Mouse (Mus musculus) gastrocnemius, postnatal 4 days (tissue): Measurements from ENCODE around the gene Galnt18. TPM values are rescaled to one million over a fixed set of nuclear protein-coding genes. Genes with fewer than 3 reads are reported as not detected.

Source experiments
- DNase-seq, 2 experiments: peaks; one replicate each; pipeline ENCODE4 v3.0.0; 2021 to 2022; ENCODE audit warnings: low spot score in 2 of 2, mixed read lengths in 2 of 2
- microRNA-seq: library from miRNA; unstranded; fragments of <30 nt; microRNA quantifications from one replicate; pipeline ENCODE4 v1.2.0, GENCODE M21; 2021
- total RNA-seq, 2 experiments: library from RNA; stranded (reverse); gene quantifications; 2 replicates each; pipeline ENCODE4 v1.2.3; 2021

Gene Galnt18
- total RNA-seq, 2 experiments from 2014 or later, result 15.3 to 16.8 TPM

- no peak for DNase-seq
Measured at GRCm38 (mm10) chr7:111486811-111487333, 292.9 kb downstream of the Galnt18 start.

GRCm38 (mm10) chr7:111483896-111484295 lies 295.9 kb downstream of the Galnt18 start:
- DNase-seq, result no peak

GRCm38 (mm10) chr7:111483321-111483720 lies 296.5 kb downstream of the Galnt18 start:
- no peak for DNase-seq

- no peak for DNase-seq
Measured at GRCm38 (mm10) chr7:111467715-111468114, 312.1 kb downstream of the Galnt18 start.

GRCm38 (mm10) chr7:111466720-111467119 lies 313.1 kb downstream of the Galnt18 start:
- DNase-seq, result no peak

GRCm38 (mm10) chr7:111466121-111466520 lies 313.7 kb downstream of the Galnt18 start:
- no peak for DNase-seq

- DNase-seq, result no peak
Measured at GRCm38 (mm10) chr7:111459716-111460115, 320.1 kb downstream of the Galnt18 start.

GRCm38 (mm10) chr7:111456007-111456406 lies 323.8 kb downstream of the Galnt18 start:
- DNase-seq, result no peak

DNA sequence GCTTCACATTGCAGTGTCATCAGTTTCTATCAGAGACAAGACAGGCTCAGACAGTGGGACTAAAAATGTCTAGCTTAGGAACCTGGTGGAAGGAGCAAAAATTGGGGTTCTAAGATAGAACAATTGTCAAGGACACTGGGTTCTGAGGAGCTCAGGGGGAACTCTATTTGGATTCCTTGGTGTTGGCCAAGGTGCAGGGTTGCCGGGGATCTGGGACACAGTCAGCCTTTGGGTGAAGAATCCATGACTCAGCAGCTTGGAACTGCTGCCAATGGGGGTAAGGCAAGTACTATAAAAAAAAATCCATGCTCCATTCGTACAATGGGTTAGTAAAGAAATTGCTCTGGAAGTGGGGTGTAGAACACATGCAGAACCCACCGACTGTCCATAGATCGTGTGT lies 324.2 kb downstream of the Galnt18 start:
- DNase-seq, result no peak

DNA sequence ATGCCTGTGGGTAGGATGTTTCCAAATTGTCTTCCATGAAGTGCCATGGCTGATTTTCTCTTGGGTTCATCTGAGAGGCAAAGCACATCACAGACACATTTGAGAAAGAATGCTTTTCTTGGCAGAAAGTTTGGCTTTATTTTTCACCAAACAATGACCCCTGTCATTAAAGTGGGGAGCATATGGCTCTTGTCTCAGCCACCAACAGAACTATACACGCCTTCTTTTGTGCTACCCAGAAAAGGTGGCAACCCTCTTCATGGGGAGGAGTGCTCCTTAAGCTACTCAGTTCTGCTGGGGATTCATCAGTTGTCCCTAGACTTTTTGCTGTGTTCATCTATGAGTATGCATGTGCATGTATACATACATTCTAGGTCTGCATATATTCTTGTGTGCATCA lies 327.8 kb downstream of the Galnt18 start:
- no peak for DNase-seq

GRCm38 (mm10) chr7:111450286-111451095 lies 329.3 kb downstream of the Galnt18 start:
- no peak for DNase-seq

DNA sequence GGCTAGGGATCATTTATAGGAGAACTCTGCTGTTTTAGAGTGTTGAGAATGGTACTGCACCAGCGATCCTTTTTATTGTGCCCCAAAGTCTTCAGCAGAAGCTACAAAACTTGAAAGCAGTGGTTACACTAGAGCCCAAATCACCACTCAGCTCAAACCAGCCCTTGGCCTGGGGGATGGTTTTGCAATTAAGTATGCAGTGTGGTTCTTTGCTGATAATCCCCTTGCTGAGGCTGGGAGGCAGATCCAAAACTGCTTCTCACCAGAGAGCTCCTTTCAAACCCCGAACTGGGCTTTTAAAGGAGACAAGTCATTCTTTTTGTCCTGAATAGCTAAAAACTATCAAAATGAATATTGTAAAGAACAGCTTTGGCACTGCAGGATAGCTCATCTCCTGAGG lies 346.6 kb downstream of the Galnt18 start:
- no peak for DNase-seq

DNA sequence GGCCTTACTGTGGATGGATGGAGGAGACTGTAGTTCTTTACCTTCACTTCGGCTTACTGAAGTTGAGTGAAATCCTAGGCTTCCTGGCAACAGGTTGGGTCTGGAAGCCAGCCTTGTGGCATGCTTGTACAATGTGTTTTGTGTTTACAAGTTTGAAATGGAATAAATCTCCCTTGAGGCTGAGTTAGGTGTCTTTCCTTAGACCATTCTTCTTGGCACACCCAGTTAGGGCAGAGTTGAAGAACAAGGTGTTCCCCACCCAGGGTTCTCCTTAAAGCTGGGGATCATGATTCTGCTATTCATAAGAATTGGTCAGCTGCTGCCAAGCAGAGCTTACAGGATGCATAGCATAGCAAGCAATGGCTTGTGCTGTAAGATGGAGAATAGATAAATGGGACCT lies 352.4 kb downstream of the Galnt18 start:
- no peak for DNase-seq

Small RNAs within 50 kb of the gene (microRNA-seq; reads per million reads assigned to microRNA genes)
- not detected for gene Gm25787

Other genes with a start within 250 kb of the Galnt18 start
- 100 to 1,000 TPM; 164 to 168 TPM for gene Usp47, start 243.5 kb upstream of the Galnt18 start, total RNA-seq